Mouse (Mus musculus) forebrain, embryonic 16.5 days (tissue): ENCODE data around the gene Cadps. TPM values are rescaled to one million over a fixed set of nuclear protein-coding genes. Genes with fewer than 3 reads are reported as not detected.
A peak's percentile ranks its signal among the peaks of the same experiment; 100 is the strongest.

ENCODE experiments used
- ATAC-seq: fragments of 200-750 bp; cut with Nextera tagmentation; 2 replicates; pipeline ENCODE4 v1.8.0; 2017; ENCODE audit warnings: mild to moderate bottlenecking, moderate library complexity
- H3K27ac ChIP-seq: fragments of 300-500 bp; sonication (generic); 2 replicates; pipeline ENCODE4 v1.5.1; 2014; ENCODE audit warnings: low read length, control low read depth
- H3K27me3 ChIP-seq: fragments of 300-500 bp; sonication (generic); replicated peaks from 2 replicates; pipeline ENCODE4 v1.6.1; 2014; ENCODE audit warnings: low read length; ENCODE audit not compliant: control insufficient read depth, insufficient read depth
- H3K36me3 ChIP-seq: fragments of 300-500 bp; sonication (generic); 2 replicates; pipeline ENCODE4 v1.6.1; 2014; ENCODE audit not compliant: control insufficient read depth, insufficient read depth
- H3K4me1 ChIP-seq: fragments of 300-500 bp; sonication (generic); replicated peaks from 2 replicates; pipeline ENCODE4 v1.6.1; 2014; ENCODE audit warnings: low read length; ENCODE audit not compliant: control insufficient read depth, insufficient read depth
- H3K4me2 ChIP-seq: fragments of 300-500 bp; sonication (generic); 2 replicates; pipeline ENCODE4 v1.6.1; 2014; ENCODE audit warnings: mild to moderate bottlenecking, low read length, control low read depth
- H3K4me3 ChIP-seq: fragments of 300-500 bp; sonication (generic); replicated peaks from 2 replicates; pipeline ENCODE4 v1.5.1; 2014; ENCODE audit warnings: mild to moderate bottlenecking, low read length, control low read depth
- H3K9ac ChIP-seq: fragments of 300-500 bp; sonication (generic); replicated peaks from 2 replicates; pipeline ENCODE4 v1.6.1; 2014; ENCODE audit warnings: low read depth, low read length, control low read depth
- H3K9me3 ChIP-seq: fragments of 300-500 bp; sonication (generic); 2 replicates; pipeline ENCODE4 v1.6.1; 2016; ENCODE audit warnings: low read length; ENCODE audit not compliant: control insufficient read depth
- WGBS: fragments of 180-500 bp; shearing (Covaris S2); extraction: QIAGEN DNeasy Blood & Tissue Kit; methylation state at CpG from one replicate; pipeline ENCODE4 v1.1.7; 2014; 5-methylcytosine and 5-hydroxymethylcytosine counted together
- polyA plus RNA-seq: library from polyadenylated mRNA; unstranded; fragments of >200 nt; fragmentation: Nextera tagmentation; extraction: Ambion mirVana; gene quantifications from 2 replicates; pipeline ENCODE4 v1.2.1, GENCODE M21; 2015

The Cadps gene
- polyA plus RNA-seq, 1 experiment from 2014 or later = 30.3 TPM

DNA sequence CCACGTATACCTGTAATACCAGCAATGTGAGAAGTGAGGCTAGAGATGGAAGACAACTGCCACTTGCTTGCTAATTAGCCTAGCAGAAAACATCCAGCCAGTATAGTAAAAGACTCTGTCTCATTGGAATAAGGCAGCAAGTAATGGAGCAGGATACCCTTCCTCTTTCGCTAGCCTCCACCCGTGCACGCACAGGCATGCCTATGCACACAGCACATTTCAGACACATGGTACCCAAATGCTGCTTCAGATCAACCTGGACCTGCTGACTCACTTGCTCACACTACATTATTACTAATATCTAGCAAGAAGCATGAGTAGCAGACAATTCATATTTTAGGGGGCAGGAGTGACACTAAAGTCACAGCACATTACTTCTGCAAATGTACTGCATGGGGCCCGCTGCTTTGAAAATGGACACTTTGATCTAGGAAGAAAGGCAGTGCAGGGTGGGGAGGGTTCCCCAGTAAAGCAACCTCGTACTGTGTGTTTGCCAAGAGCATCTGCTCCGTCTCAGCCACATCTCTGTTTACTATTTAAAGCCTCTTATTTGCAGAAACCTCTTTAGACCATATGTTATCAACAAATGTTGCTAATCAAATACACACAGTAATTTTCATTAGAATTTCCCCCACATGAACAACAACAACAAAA lies 263.8 kb downstream of the Cadps start:
- no peak overlapping the region for H3K9ac ChIP-seq
- no peak overlapping the region for H3K4me3 ChIP-seq
- H3K27me3 ChIP-seq = no peaks in the 10 kb centered on the region
- no peak overlapping the region for H3K27ac ChIP-seq
- no peak overlapping the region for H3K4me2 ChIP-seq
- no peaks in the 10 kb centered on the region for H3K9me3 ChIP-seq
- peaks cover 14% of the 10 kb centered on the region; the same call in 1 of the 2 replicates for H3K4me1 ChIP-seq
- WGBS = 61% methylated on average over 7 of the region's 7 CpGs
- H3K36me3 ChIP-seq = no peaks in the 10 kb centered on the region
- peak; percentile 68 for ATAC-seq

DNA sequence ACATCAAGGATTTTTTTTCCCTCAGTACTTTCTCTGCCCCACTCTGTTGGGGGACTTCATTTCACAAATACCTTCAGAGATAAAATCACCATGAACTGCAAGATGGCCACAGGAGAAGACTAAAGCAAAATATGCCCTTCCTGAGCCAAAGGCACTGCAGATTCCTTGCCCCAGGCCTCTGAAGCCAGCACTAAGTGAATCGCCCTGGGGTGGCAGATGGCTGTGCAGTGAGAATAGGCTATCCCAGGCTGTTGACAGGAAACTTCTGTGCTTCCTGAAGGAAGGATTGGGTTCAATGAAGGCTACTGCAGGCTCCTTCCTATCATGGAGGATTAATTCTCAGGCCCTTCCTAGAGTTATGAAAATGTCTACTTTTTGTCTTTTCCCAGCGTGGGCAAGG lies 268.4 kb downstream of the Cadps start:
- H3K4me1 ChIP-seq = peaks cover 11% of the 10 kb centered on the region; the same call in 1 of the 2 replicates
- H3K27ac ChIP-seq = no peak overlapping the region
- ATAC-seq = no peak
- no peak overlapping the region for H3K4me2 ChIP-seq
- H3K9me3 ChIP-seq = no peaks in the 10 kb centered on the region
- no peak overlapping the region for H3K4me3 ChIP-seq
- H3K27me3 ChIP-seq = no peaks in the 10 kb centered on the region
- WGBS = 72% methylated on average over 2 of the region's 2 CpGs
- H3K36me3 ChIP-seq = no peaks in the 10 kb centered on the region
- no peak overlapping the region for H3K9ac ChIP-seq

DNA sequence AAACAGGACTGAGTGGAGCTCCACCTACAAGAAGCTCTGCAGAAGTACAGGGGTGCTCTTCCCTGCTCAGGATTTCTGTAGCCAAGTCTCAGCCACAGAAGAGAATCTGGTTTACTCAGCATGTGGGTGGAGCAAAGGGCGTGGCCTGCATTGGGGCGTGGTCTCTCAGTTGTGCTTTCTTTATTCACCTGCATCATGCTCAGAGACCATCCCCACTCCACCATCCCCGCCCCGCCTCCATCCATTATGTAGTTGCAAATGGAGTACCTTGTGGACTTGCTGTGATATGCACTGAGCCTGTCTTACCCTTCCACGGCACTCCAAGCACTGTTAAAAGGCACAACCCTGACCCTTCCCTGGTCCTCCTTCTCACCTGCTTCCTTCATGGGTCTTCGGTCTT lies 271.5 kb downstream of the Cadps start:
- Histone ChIP-seq H3K4me1 (0 out of 2 replicates have a peak, but pooled peaks cover 5% of the 10 kb centered on the region), H3K4me3 (no peak overlapping the region), H3K9ac (no peak overlapping the region), H3K27ac (no peak overlapping the region), H3K36me3 (no peaks in the 10 kb centered on the region), H3K27me3 (no peaks in the 10 kb centered on the region), H3K4me2 (no peak overlapping the region), H3K9me3 (no peaks in the 10 kb centered on the region)
- ATAC-seq = 0 out of 2 replicates have a peak, but pooled peaks have one; percentile 11
- 44% methylated on average over 6 of the region's 6 CpGs for WGBS

DNA sequence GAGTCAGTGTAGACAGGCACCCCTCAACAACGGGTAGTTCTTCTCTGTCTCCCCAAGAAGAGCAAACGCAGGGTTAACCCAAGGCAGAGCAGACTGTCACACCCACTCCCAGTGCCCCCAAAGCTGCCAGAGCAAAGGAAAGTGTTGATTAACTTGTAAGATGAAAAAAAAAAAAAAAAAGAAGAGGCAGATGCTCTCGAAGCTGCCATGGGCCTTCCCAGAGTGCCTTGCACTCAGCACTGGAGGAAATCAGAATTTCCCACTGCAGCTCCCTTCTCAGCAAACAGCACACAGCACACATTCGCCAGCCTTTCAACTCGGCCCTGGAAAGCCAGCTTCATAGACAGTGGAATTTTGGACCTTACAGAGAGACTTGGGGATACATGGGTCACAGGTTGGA lies 271.9 kb downstream of the Cadps start:
- ATAC-seq = peak; percentile 26
- Histone ChIP-seq H3K4me2 (no peak overlapping the region), H3K27ac (no peak overlapping the region), H3K9ac (no peak overlapping the region), H3K36me3 (no peaks in the 10 kb centered on the region), H3K9me3 (no peaks in the 10 kb centered on the region), H3K4me3 (no peak overlapping the region), H3K27me3 (no peaks in the 10 kb centered on the region), H3K4me1 (0 out of 2 replicates have a peak, but pooled peaks cover 5% of the 10 kb centered on the region)
- WGBS = 46% methylated on average over 5 of the region's 5 CpGs

DNA sequence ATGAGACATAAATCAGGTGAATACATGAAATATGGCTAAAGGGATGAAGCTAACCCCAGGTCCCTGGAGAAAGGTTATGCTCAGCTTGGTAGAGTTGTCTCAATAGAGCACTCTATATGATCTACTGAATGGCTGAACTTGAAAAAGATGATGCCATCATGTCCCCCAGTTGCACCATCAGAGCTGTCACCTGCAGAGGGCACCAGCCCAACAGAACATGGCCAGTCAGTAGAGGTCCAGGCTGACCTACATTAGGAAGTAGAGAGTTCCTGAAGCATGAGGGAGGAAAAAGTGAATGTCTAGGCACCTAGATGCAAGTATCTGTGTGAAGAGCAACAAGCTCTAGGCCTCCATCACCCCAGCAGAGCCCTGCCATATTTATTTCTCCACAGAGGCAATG lies 273.6 kb downstream of the Cadps start:
- no peaks in the 10 kb centered on the region for H3K27me3 ChIP-seq
- no peak overlapping the region for H3K4me2 ChIP-seq
- no peak overlapping the region for H3K9ac ChIP-seq
- 0 out of 2 replicates have a peak, but pooled peaks cover 5% of the 10 kb centered on the region for H3K4me1 ChIP-seq
- no peak overlapping the region for H3K27ac ChIP-seq
- no peak overlapping the region for H3K4me3 ChIP-seq
- no peaks in the 10 kb centered on the region for H3K9me3 ChIP-seq
- 0 out of 2 replicates have a peak, but pooled peaks cover 3% of the 10 kb centered on the region for H3K36me3 ChIP-seq
- ATAC-seq = no peak

DNA sequence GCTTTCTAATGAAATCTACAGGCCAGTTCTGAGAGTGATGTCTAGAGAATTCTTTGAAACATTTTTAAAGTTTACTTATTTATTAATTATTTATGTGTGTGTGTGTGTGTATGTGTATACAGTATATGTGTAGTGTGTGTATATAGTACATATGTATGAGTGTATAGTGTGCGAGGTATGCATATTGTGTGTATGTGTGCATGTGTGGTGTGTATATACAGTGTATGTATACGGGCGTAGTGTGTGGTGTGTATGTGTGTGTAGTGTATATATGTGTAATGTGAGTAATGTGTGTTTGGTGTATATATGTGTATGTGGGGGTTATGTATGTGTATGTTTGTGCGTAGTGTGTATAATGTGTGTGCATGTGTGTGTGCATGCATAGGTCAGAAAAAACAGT lies 275.4 kb downstream of the Cadps start:
- no peak overlapping the region for H3K4me2 ChIP-seq
- 0 out of 2 replicates have a peak, but pooled peaks cover 3% of the 10 kb centered on the region for H3K36me3 ChIP-seq
- no peak overlapping the region for H3K9ac ChIP-seq
- no peak overlapping the region for H3K27ac ChIP-seq
- no peak for ATAC-seq
- no peak overlapping the region for H3K4me3 ChIP-seq
- H3K4me1 ChIP-seq = 0 out of 2 replicates have a peak, but pooled peaks cover 5% of the 10 kb centered on the region
- 98% methylated on average over 4 of the region's 4 CpGs for WGBS
- H3K27me3 ChIP-seq = no peaks in the 10 kb centered on the region
- no peaks in the 10 kb centered on the region for H3K9me3 ChIP-seq

DNA sequence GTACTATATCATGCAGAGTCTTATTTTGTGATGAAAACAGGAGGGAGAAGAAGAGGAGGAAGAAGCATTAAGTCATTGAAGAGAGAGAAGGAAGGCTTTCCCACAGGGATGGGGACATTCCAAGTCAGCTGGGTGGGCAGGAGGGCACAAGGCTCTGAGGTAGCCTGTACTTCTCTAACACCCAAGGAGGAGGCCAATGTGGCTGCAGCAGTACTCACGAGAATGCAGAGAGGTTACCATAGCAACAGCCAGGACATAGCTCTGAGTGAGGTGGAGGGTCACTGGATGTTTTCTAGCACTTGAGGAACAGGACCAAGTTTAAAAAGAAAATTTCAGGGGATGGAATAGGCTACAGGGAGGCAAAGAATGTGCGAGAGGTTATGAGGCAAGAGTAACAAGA lies 281.1 kb downstream of the Cadps start:
- H3K9me3 ChIP-seq = no peaks in the 10 kb centered on the region
- no peaks in the 10 kb centered on the region for H3K27me3 ChIP-seq
- ATAC-seq = 0 out of 2 replicates have a peak, but pooled peaks have one; percentile 32
- no peaks in the 10 kb centered on the region for H3K4me1 ChIP-seq
- H3K4me3 ChIP-seq = no peak overlapping the region
- no peak overlapping the region for H3K27ac ChIP-seq
- 0 out of 2 replicates have a peak, but pooled peaks cover 3% of the 10 kb centered on the region for H3K36me3 ChIP-seq
- no peak overlapping the region for H3K4me2 ChIP-seq
- H3K9ac ChIP-seq = no peak overlapping the region
- 43% methylated on average over 2 of the region's 2 CpGs for WGBS

DNA sequence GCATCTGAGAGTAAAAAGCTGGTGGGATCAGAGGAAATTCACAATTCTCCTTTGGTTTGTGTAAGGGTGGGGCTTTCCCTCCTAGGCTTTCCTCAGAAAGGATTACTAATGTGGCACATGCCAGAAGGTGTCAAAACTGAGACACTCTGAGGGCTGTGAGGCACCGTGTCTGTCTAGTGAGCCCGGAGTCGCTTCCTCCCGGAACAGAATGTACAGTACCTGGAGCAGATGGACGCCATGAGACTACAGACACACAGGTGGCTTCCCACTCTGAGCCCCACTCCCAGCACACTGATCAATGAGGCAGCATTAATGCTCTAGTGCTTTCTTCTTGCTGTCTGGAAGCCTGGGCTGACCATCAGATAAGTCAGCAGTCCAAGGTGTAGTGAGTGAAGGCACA lies 283.8 kb downstream of the Cadps start:
- H3K4me3 ChIP-seq = no peak overlapping the region
- no peaks in the 10 kb centered on the region for H3K36me3 ChIP-seq
- 62% methylated on average over 5 of the region's 5 CpGs for WGBS
- H3K27ac ChIP-seq = no peak overlapping the region
- no peak overlapping the region for H3K9ac ChIP-seq
- 0 out of 2 replicates have a peak, but pooled peaks have one; percentile 43 for ATAC-seq
- H3K4me2 ChIP-seq = no peak overlapping the region
- no peaks in the 10 kb centered on the region for H3K4me1 ChIP-seq
- no peaks in the 10 kb centered on the region for H3K9me3 ChIP-seq
- H3K27me3 ChIP-seq = no peaks in the 10 kb centered on the region

DNA sequence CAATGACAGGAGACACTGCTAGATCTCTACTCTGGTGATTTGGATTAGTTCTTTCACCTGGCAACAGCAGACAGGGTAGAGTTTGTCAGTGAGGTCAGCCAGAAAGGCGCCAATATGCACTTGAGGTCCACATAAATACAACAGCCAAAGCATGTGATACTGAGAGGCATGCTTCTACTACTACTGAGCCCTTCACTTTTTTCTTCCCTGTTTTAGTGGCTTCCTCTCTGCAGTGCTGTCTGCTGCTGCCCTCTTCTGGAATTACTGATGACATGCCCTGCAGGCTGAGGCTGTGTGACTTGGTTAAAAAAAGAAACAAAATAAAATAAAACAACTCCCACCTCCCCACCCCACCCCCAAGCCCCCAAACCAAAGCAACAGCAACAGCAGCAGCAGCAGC lies 291.8 kb downstream of the Cadps start:
- Histone ChIP-seq H3K4me3 (no peak overlapping the region), H3K27me3 (no peaks in the 10 kb centered on the region), H3K27ac (no peak overlapping the region), H3K9ac (no peak overlapping the region), H3K4me1 (peaks cover 11% of the 10 kb centered on the region), H3K36me3 (no peaks in the 10 kb centered on the region), H3K4me2 (no peak overlapping the region), H3K9me3 (no peaks in the 10 kb centered on the region)
- ATAC-seq = peak; percentile 80
- WGBS = 16% methylated on average over 1 of the region's 1 CpGs
